Mouse (Mus musculus): ENCODE data around the gene Utrn. TPM values are rescaled to one million over a fixed set of nuclear protein-coding genes. Genes with fewer than 3 reads are reported as not detected.

The Utrn gene
- polyA plus RNA-seq, 1 experiment = 35.6 TPM

DNA sequence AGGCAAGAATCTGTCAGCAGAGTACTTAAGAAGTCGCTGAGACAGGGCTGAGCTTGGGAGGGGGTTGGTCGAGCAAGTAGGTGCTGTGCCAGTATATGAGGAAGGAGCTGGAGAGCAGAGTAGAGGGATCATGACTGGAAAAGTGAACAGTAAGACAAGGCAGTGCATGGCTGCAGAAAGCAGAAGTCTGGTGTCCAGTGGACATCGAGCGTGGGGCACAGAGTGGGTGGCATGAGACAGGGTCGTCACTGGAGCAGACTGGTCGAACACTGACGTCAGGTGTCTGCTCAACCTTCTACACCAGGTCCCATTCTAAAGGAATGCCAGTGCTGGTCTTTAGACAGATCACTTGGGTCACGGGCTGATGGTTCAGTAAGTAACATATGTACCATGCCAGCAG lies 371.6 kb downstream of the Utrn start:
- no peaks in the 10 kb centered on the region for H3K4me1 ChIP-seq (ENCODE audit: control insufficient read depth, insufficient read depth, low read length)
- TF ChIP-seq POLR2A (IDR thresholded peaks at IDR 0.05; ENCODE audit: extremely low read depth, insufficient read depth, low read length) (no peak), CTCF (IDR thresholded peaks at IDR 0.05; ENCODE audit: extremely low read depth, insufficient read depth, low read length) (no peak)
- H3K27ac ChIP-seq (ENCODE audit: insufficient read depth, low read length) = no peak overlapping the region
- H3K4me3 ChIP-seq (ENCODE audit: insufficient read depth, low read length) = no peak overlapping the region

DNA sequence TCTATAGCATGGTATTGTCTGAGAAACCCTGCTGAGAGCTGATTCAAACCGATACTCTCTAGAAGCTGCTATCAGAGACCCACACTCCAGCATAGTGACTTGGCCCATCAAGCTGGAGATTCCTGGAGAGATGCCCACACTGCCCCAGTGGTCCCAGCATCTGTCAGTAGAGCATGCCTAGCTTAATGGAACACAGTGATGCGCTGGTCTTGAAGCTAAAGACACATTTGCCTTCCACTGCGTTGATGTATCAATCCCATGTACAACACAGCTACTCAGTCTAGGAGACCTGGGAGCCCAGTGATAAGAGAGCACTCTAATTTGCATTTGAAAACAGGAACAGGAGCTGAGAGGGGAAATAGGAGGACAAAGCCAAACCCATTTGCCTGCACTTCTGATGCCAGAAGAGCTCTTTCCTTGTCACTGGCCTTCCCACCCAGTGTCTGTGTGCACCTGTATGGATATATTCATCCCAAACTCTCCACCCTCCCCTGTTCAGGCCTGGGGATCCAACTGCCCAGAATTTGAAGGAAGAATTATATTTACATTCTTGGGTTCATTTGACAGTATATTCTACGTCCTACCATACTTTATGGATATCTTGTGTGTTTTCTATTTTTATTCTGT lies 379.5 kb downstream of the Utrn start:
- no peak for TF ChIP-seq POLR2A (IDR thresholded peaks at IDR 0.05; ENCODE audit: extremely low read depth, insufficient read depth, low read length)
- no peak for TF ChIP-seq CTCF (IDR thresholded peaks at IDR 0.05; ENCODE audit: extremely low read depth, insufficient read depth, low read length)
- H3K4me1 ChIP-seq (ENCODE audit: control insufficient read depth, insufficient read depth, low read length) = no peaks in the 10 kb centered on the region
- H3K4me3 ChIP-seq (ENCODE audit: insufficient read depth, low read length) = no peak overlapping the region
- H3K27ac ChIP-seq (ENCODE audit: insufficient read depth, low read length) = no peak overlapping the region

DNA sequence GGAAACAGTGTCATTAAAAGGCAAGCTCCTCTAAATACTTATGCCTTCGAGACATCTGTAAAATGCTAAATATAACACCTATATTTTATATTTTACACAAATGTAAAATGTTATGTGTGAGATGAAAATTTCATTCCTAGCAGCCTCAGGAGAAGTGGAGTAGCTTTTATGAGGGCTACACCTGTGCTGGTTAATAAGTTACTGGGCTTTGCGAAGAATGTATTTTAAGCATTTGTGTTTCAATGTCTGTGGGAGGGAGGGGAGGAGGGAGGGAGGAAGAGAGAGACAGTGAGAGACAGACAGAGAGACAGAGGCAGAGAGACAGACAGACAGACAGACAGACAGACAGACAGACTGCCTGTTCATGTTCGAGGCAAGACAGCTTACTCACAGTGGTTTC lies 380.6 kb downstream of the Utrn start:
- H3K27ac ChIP-seq (ENCODE audit: insufficient read depth, low read length) = no peak overlapping the region
- no peak overlapping the region for H3K4me3 ChIP-seq (ENCODE audit: insufficient read depth, low read length)
- no peaks in the 10 kb centered on the region for H3K4me1 ChIP-seq (ENCODE audit: control insufficient read depth, insufficient read depth, low read length)
- TF ChIP-seq POLR2A (IDR thresholded peaks at IDR 0.05; ENCODE audit: extremely low read depth, insufficient read depth, low read length) (no peak), CTCF (IDR thresholded peaks at IDR 0.05; ENCODE audit: extremely low read depth, insufficient read depth, low read length) (no peak)

DNA sequence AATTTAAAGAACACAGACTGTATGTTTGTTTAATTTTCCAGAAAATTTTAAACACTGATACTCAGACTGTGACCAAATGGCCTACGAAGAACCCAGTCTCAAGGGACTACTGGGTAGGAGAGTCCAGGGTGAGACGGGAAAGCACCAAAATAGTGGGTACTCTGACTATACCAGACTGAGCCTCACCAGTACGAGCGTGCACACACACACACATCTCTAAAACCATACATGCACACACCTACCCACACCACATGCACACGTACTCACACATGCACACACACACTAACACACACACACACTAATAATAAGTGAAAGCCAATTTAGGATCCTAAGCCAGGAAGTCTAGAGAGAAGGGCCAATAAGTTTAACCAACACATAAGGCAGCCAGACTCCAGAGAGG lies 381.0 kb downstream of the Utrn start:
- H3K27ac ChIP-seq (ENCODE audit: insufficient read depth, low read length) = no peak overlapping the region
- H3K4me1 ChIP-seq (ENCODE audit: control insufficient read depth, insufficient read depth, low read length) = no peaks in the 10 kb centered on the region
- no peak overlapping the region for H3K4me3 ChIP-seq (ENCODE audit: insufficient read depth, low read length)
- TF ChIP-seq CTCF (IDR thresholded peaks at IDR 0.05; ENCODE audit: extremely low read depth, insufficient read depth, low read length) (no peak), POLR2A (IDR thresholded peaks at IDR 0.05; ENCODE audit: extremely low read depth, insufficient read depth, low read length) (no peak)

DNA sequence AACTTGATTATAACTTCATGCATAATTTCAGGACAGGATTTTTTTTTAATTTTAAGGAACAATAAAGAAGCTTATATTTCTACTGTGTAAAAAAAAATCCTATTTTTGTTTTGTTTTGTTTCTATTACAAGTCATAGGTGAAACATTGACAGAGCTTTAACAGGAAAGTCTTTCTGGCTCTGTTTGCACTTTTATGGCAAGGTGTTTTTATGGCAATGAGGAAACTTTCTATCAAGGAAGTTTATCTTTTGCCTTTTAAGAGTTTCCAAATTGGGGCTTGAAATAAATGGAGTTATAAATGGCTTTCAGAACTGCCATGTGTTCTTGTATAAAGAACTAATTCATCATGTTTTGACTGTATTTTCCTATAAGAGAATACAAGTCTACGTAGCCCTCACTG lies 385.7 kb downstream of the Utrn start:
- Histone ChIP-seq H3K27ac (ENCODE audit: insufficient read depth, low read length) (no peak overlapping the region), H3K4me3 (ENCODE audit: insufficient read depth, low read length) (no peak overlapping the region), H3K4me1 (ENCODE audit: control insufficient read depth, insufficient read depth, low read length) (no peaks in the 10 kb centered on the region)
- TF ChIP-seq CTCF (IDR thresholded peaks at IDR 0.05; ENCODE audit: extremely low read depth, insufficient read depth, low read length) (no peak), POLR2A (IDR thresholded peaks at IDR 0.05; ENCODE audit: extremely low read depth, insufficient read depth, low read length) (no peak)

DNA sequence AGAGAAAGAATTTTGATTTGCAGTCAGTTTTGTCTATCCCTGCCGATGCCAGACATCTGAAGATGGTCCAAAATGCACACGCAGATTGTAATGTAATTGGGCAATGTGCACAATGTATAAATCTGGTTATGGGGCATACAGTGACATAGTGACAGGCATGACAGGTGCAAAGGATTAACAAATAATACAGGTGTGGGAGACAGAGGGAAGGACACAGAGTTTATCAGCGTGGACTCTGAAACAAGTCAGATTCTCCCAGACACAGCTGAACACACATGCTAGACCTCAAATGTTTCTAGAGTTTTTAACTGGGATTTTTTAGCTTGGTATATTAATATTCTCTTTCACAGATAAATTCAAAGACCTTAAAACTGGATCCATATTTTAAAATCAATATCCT lies 386.2 kb downstream of the Utrn start:
- no peak for TF ChIP-seq POLR2A (IDR thresholded peaks at IDR 0.05; ENCODE audit: extremely low read depth, insufficient read depth, low read length)
- TF ChIP-seq CTCF (IDR thresholded peaks at IDR 0.05; ENCODE audit: extremely low read depth, insufficient read depth, low read length) = no peak
- Histone ChIP-seq H3K27ac (ENCODE audit: insufficient read depth, low read length) (no peak overlapping the region), H3K4me3 (ENCODE audit: insufficient read depth, low read length) (no peak overlapping the region), H3K4me1 (ENCODE audit: control insufficient read depth, insufficient read depth, low read length) (no peaks in the 10 kb centered on the region)

DNA sequence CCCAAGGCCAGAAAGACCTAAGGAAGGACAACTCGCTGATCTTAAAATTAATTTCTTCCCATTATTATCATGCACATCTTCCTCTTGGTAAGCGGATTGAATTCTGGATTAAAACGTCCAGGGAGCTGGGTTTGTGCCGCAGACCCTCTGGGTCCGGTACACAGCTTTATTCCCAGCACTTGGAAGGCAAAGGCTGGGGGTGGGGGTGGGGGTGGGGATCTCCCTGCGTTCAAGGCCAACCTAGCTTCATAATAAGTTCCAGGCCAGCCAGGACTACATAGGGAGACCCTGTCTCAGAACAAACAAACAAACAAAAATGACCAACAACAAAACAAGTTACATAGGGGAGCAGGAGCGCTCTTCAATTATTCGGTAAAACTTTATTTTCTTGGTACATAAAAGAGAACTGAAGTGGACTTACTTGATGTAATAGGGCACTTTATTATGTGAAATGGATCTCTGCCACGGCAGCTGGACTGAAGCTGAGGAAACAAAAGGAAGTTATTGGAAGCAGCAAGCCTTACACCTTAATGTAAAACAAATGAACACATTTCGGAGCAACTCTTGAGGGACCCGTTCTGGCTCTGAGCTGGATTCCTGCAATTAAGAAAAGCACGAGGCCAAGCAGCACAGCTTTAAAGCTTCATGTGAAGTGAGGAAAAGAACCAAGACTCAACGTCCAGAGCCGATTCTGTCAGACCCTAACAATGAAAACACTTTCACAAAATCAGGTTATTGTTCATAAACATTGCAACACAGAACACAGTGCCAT lies 394.1 kb downstream of the Utrn start:
- Histone ChIP-seq H3K27ac (ENCODE audit: insufficient read depth, low read length) (no peak overlapping the region), H3K4me3 (ENCODE audit: insufficient read depth, low read length) (no peak overlapping the region), H3K4me1 (ENCODE audit: control insufficient read depth, insufficient read depth, low read length) (peaks cover 1% of the 10 kb centered on the region)
- no peak for TF ChIP-seq POLR2A (IDR thresholded peaks at IDR 0.05; ENCODE audit: extremely low read depth, insufficient read depth, low read length)
- no peak for TF ChIP-seq CTCF (IDR thresholded peaks at IDR 0.05; ENCODE audit: extremely low read depth, insufficient read depth, low read length)

DNA sequence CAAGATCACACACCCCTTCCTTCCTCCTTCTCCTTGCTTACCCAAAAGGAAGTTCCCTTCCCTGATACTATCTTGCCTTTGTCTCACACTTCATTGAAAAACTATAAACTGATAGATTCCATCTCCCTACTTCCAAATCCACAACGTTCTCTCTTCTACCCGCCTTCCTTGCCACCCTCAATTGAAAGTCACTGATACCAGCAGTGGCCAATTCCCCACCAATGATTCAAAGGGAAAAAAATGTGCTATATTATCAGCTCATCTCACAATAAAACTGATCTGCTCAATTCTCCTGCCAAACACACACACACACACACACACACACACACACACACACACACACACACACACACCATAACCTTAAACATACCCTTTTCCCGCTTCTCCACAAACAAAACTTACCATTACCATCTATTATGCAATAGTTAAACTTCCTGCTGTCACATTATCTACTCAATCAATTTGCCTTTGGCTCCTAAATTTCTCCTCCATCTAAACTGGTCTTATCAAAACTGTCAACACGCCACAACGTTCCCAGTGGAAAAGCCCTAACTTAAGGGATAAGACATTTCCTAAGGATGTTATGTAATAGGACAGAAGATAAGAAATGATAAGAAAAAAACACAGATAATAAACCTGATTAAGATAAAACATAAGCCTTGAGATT lies 399.6 kb downstream of the Utrn start:
- peak overlapping the region; percentile 56; the same call in 1 of the 2 replicates for H3K27ac ChIP-seq (ENCODE audit: insufficient read depth, low read length)
- no peak for TF ChIP-seq CTCF (IDR thresholded peaks at IDR 0.05; ENCODE audit: extremely low read depth, insufficient read depth, low read length)
- TF ChIP-seq POLR2A (IDR thresholded peaks at IDR 0.05; ENCODE audit: extremely low read depth, insufficient read depth, low read length) = no peak
- H3K4me1 ChIP-seq (ENCODE audit: control insufficient read depth, insufficient read depth, low read length) = no peaks in the 10 kb centered on the region; the same call in 1 of the 2 replicates
- no peak overlapping the region for H3K4me3 ChIP-seq (ENCODE audit: insufficient read depth, low read length)

DNA sequence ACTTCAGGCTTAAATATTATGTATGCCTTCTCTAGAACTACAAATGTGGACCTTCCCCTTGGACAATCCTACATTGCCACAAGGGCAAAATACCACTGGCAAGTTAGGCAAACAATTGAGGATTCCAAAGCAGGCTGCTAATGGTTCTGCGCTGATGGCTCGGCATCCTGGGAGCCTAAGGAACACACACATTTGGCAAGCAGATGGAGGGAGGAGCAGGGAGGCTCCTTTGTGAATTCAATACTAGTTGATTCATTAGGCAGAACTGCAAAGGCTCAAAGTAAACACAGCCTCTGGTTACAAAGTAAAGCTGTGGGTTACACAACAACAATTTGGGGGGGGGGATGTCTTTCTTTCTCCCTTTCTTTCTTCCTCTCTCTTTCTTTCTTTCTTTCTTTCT lies 401.6 kb downstream of the Utrn start:
- Histone ChIP-seq H3K27ac (ENCODE audit: insufficient read depth, low read length) (no peak overlapping the region), H3K4me1 (ENCODE audit: control insufficient read depth, insufficient read depth, low read length) (no peaks in the 10 kb centered on the region; the same call in 1 of the 2 replicates), H3K4me3 (ENCODE audit: insufficient read depth, low read length) (no peak overlapping the region)
- TF ChIP-seq POLR2A (IDR thresholded peaks at IDR 0.05; ENCODE audit: extremely low read depth, insufficient read depth, low read length) (no peak), CTCF (IDR thresholded peaks at IDR 0.05; ENCODE audit: extremely low read depth, insufficient read depth, low read length) (no peak)

Data from cortical plate, adult 2 months (tissue).